Mouse (Mus musculus): ENCODE measurements around the gene Psap. TPM values are rescaled to one million over a fixed set of nuclear protein-coding genes. Genes with fewer than 3 reads are reported as not detected.

Psap gene
- polyA plus RNA-seq, 1 experiment from 2014 or later: 129 TPM

DNA sequence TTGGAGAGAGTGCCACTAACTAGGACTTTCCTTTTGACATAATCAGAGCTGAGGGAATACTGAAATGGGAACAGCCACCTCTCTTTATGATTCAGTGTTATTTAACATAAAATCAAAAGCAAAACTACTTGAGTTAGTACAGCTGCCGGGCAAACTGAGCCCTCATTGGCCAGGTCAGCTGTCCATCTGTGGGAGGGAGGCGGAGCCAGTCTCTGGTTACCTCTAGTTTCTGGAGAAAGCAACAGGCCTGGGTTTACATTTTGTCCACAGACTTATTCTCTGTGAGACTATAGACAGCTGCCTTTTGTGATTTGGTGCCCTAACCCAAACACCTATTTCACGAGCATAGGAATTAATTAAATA lies 73.4 kb downstream of the Psap start:
- H3K36me3 ChIP-seq (ENCODE audit: control insufficient read depth, insufficient read depth, low read length): no peaks in the 10 kb centered on the region
- H3K9ac ChIP-seq (replicated peaks; ENCODE audit: low read length): no peak overlapping the region
- H3K4me1 ChIP-seq (ENCODE audit: control insufficient read depth, insufficient read depth, low read length): peaks cover 13% of the 10 kb centered on the region; the same call in 1 of the 2 replicates
- peak; percentile 32; the same call in 1 of the 2 replicates for ATAC-seq (ENCODE audit: low FRiP score, low TSS enrichment)
- peaks cover 14% of the 10 kb centered on the region for H3K27me3 ChIP-seq (ENCODE audit: control insufficient read depth, insufficient read depth, low read length)
- no peak overlapping the region for H3K27ac ChIP-seq (replicated peaks; ENCODE audit: low read depth, low read length)
- H3K4me2 ChIP-seq (ENCODE audit: low read length): peak overlapping the region; percentile 15; the same call in 1 of the 2 replicates
- DNase-seq: peak; percentile 76
- no peak overlapping the region for H3K4me3 ChIP-seq (replicated peaks; ENCODE audit: low read depth, low read length)
- H3K9me3 ChIP-seq (ENCODE audit: control insufficient read depth, low read length): no peaks in the 10 kb centered on the region
- 58% methylated on average over 3 of the region's 3 CpGs for WGBS

- no peak overlapping the region for H3K4me3 ChIP-seq (replicated peaks; ENCODE audit: low read depth, low read length)
- no peak overlapping the region for H3K4me2 ChIP-seq (ENCODE audit: low read length)
- WGBS: 26% methylated on average over 3 of the region's 3 CpGs
- no peak overlapping the region for H3K27ac ChIP-seq (replicated peaks; ENCODE audit: low read depth, low read length)
- ATAC-seq (ENCODE audit: low FRiP score, low TSS enrichment): peak; percentile 25; the same call in 1 of the 2 replicates
- H3K9me3 ChIP-seq (ENCODE audit: control insufficient read depth, low read length): no peaks in the 10 kb centered on the region
- H3K9ac ChIP-seq (replicated peaks; ENCODE audit: low read length): no peak overlapping the region
- H3K4me1 ChIP-seq (ENCODE audit: control insufficient read depth, insufficient read depth, low read length): peaks cover 13% of the 10 kb centered on the region; the same call in 1 of the 2 replicates
- no peak for DNase-seq
- H3K27me3 ChIP-seq (ENCODE audit: control insufficient read depth, insufficient read depth, low read length): peaks cover 14% of the 10 kb centered on the region
- no peaks in the 10 kb centered on the region for H3K36me3 ChIP-seq (ENCODE audit: control insufficient read depth, insufficient read depth, low read length)
Measured at GRCm38 (mm10) chr10:60351248-60351647, 73.8 kb downstream of the Psap start.

- H3K36me3 ChIP-seq (ENCODE audit: control insufficient read depth, insufficient read depth, low read length): no peaks in the 10 kb centered on the region
- H3K27ac ChIP-seq (replicated peaks; ENCODE audit: low read depth, low read length): no peak overlapping the region
- peak; percentile 29 for DNase-seq
- H3K27me3 ChIP-seq (ENCODE audit: control insufficient read depth, insufficient read depth, low read length): peaks cover 9% of the 10 kb centered on the region
- H3K4me2 ChIP-seq (ENCODE audit: low read length): no peak overlapping the region
- no peaks in the 10 kb centered on the region for H3K9me3 ChIP-seq (ENCODE audit: control insufficient read depth, low read length)
- WGBS: 32% methylated on average over 7 of the region's 7 CpGs
- H3K4me1 ChIP-seq (ENCODE audit: control insufficient read depth, insufficient read depth, low read length): peaks cover 8% of the 10 kb centered on the region; the same call in 1 of the 2 replicates
- no peak overlapping the region for H3K9ac ChIP-seq (replicated peaks; ENCODE audit: low read length)
- no peak overlapping the region for H3K4me3 ChIP-seq (replicated peaks; ENCODE audit: low read depth, low read length)
- ATAC-seq (ENCODE audit: low FRiP score, low TSS enrichment): peak; percentile 11; the same call in 1 of the 2 replicates
Measured at GRCm38 (mm10) chr10:60351761-60352455, 74.5 kb downstream of the Psap start.

Other genes with a start within 250 kb of the Psap start
- 67.3 and 67.5 TPM in 2 replicates for gene Spock2, start 171.4 kb upstream of the Psap start, polyA plus RNA-seq (2014; fragmentation: Nextera tagmentation; extraction: Ambion mirVana)
- 0.86 and 0.94 TPM in 2 replicates for gene Chst3, start 58.4 kb upstream of the Psap start, polyA plus RNA-seq (2014; fragmentation: Nextera tagmentation; extraction: Ambion mirVana)
- gene Vsir, start 69.2 kb downstream of the Psap start, polyA plus RNA-seq (2014; fragmentation: Nextera tagmentation; extraction: Ambion mirVana): 1.1 and 2.7 TPM in 2 replicates
- 7.6 and 9.8 TPM in 2 replicates for gene Gm17455, start 122.1 kb downstream of the Psap start, polyA plus RNA-seq (2014; fragmentation: Nextera tagmentation; extraction: Ambion mirVana)